Mouse (Mus musculus): Measurements from ENCODE around the gene Mpst.

Gene Mpst

DNA sequence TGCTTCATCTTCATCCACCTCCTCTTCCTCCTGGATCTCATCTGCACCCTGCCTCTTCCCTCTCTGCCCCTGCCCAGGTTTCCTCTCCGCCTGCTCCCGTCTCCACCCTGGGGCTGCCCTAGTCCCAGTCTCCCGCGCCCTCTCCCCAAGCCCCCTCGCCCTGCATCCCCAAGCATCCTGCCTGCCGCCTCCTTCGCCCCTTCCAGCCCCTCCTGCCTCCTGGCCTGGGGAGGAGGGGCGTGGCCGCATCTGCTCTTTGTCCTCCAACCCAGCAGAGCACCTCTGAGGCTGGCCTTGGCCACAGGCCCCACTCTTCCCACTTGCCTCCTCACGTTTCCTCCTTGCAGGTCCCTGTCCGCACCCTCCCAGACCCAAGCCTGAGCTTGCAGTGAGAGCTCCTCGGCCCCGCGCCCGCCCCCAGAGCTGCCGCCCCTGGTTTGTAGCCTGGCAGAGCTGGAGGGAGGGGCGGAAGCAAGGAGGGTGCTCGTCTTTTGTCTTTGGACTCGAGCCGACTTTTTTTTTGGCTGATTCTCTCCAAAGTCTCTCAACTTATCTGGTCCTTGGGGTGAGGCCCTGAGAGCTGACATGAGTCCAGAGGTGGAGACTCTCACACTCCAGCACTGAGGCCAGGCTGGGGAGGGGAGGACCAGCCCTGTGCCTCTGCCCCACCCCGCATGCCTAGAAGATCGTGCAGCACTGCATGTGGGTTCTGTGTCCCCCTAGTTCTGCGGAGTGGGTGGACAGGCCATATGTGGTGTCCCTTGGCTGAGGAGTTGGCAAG is 31.2 kb downstream of the Mpst start:
- peak; percentile 52 for DNase-seq (ENCODE audit: low spot score)

DNA sequence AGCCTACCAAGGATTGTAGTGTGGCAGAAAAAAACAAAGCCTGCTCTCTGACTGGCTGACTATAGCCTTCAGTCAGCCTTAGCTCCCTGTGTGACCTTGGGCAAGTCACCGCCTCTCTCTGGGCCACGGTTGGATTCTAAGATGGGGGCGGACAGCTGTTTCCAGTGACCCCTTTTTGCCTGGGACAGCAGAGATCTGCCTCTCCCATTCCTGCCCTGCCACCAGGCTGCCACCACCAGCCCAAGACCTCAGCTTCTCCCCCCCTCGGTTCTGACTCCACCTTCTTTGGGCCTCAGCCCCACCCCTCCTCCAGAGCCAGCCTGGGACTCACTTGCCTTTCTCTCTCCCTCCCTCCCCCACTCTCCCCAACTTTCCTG is 31.8 kb downstream of the Mpst start:
- DNase-seq (ENCODE audit: low spot score) = no peak

DNA sequence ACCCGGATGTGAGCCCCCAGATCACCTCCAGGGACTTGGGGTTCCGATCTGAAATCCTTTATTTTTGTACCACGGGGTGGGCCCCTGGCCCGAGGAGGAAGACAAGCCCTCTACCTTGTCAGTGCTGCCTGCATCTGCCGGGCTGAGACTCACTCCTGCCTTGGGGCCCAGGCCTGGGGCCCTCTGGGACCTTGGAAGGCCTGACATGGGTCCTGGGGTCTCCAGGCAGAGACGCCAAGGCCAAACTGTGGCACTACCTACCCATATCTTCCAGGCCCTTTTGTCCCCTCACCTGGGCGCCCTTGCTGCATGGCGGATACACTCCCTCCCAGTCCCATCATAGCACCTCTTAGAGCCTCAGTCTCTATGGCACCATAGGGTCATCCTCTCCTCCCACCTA is 32.3 kb downstream of the Mpst start:
- DNase-seq (ENCODE audit: low spot score) = no peak

DNA sequence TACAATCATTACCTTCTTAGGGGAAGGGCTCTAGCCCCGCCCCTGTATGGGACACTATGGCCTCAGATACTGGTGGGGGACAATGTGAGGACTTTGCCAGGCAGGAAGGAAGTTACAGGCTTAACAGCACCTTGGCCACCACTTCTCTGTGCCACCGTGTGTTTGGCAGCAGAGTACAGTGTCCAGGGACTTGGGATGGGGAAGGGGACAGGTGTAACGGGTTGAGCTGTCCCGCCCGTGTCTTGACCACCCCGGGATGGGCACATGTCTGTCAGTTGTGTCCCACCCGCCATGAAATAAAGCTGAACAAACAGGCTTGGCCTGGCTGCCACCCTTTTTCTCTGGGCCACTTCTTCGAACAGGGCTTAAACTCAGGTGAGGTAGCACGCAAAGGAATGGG is 32.8 kb downstream of the Mpst start:
- DNase-seq (ENCODE audit: low spot score) = no peak

DNA sequence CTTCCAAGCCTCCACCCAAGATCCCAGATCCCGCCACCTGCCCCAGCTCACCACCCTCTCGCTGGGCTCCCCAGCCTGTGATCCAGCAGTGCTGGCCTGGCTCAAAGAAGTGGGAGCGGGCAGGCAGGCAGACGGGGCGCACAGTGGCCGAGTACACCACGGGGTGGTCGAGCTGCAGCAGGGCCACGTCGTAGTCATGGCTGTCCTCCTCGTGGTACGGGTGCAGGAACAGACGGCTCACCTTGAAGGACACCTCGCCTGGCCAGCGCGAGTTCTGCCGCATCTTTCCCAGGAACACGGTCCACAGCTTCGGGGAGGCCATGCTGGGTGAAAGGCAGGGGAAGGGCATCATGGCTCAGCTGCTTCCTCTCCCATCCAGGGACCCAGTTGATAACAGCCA is 36.0 kb downstream of the Mpst start:
- DNase-seq (ENCODE audit: low spot score) = no peak

DNA sequence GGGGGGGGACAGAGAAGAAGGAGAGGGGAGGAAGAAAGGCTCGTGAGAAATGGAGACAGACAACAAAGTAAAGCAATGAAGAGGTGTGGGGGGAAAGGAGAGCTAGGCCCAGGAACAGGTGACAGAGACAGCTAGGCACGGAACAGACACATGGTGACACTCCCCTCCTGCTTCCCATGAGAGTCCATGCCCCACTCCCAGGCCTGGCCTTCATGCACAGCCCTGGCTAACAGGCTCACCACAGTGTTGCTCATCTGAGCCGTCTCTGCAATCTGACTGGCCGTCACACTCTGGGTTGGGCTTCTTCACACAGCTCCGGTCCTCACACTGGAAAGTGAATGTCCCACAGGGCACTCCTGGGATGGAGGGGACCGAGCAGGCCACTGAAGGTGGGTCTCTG is 37.6 kb downstream of the Mpst start:
- DNase-seq (ENCODE audit: low spot score) = no peak

DNA sequence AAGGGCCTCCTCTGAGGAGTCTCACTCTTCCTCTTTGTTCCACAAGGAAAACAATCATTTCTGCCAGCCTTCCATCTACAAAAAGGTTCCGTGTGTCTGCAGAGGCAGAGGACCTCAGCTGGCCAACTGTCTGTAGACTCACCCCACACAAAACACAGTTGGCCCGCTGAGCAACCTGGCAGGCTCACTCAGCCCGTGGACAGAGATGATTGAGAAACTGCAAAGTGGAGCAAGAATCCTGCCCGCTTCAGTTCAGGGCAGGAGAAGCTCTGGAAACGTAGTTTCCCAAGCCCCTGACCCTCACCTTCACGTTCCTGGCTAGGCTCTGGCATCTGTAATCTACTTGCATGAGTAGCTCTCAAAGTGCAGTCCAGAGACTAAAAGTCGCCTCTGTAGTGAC is 40.9 kb downstream of the Mpst start:
- no peak for DNase-seq (ENCODE audit: low spot score)

DNA sequence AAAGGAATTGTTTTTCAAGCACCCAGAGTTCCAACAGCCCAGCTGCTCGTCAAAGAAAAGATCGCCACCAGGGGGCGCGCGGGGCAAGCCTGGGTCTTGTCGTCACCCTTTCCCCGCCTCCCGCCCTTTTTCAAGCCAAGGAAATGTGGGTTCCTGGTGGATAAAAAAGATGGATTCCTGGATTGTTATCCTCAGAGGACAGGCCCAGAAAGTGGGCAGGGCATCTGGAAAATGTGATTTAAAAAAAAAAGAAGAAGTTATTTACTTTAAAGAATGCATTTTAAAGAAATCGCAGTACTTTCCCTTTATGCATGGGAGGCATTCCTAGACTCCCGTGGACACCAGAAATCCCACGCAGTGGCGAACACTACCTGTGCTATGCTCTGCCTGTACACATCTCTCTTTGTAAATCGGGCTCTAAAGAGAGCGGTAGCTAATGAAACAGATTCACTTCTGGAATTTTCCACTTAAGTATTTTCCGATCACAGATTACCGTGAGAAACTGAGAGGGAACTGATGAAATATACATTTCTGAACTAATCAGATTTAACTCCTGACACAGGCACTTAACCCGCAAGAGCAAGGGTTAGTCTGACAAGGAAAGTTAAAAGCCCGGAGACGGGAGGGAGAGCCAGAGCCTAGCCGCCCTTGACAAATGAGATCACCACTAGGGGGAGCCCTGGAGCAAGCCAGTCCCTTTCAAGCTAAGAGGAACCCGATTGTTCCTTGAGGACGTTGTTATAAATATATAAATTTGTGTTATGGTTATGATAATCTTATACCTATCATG is 41.7 kb downstream of the Mpst start:
- peak; percentile 96 for DNase-seq (ENCODE audit: low spot score)

DNA sequence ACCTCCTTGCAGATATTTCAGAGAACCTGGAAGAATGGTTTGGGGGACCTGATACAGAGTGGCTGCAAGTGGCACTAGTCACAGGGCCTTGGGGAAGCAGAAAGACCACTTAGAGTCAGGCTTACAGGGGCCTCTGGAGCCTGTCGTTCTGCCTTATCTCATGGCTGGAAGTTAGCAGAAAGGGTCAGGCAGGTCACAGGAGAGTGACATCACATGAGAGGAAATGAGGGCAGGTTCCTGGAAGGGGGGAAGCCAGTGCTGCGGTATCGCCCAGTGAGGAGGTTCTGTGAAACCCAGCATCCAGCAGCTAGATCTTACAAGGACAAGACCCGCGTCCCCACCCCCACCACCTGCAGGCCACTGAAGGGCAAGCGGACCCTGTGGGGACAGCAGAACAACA is 42.9 kb downstream of the Mpst start:
- no peak for DNase-seq (ENCODE audit: low spot score)

DNA sequence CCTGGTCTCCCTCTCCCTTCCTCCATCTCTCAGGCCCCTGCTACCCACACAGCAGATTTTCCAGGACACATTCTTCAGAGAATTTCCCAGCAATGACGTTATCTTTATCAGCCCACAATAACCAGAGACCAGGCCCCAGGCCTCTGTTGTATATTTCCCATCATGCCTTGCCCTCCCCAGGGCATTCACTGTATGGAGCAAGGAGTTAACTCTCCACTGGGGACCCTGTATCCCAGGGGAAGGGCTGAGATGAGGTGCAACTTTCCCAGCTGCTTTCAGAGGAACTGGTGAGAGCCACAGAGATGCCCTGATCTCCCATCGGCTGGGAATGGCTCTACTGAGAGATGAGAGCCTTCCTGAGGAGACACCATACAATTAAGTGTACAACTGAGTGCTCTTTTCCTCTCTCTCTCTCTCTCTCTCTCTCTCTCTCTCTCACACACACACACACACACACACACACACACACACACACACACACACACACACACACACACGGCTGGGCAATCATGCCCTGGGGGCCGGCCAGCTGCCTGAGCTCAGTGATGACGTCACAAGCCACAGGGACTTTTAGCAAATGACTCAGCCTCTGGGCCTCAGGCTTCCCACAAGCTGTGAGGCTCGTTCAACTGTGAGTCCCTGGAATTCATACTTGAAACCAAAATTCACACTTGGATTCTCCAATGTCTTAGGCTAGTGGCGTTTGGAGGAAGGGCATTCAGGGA is 43.6 kb downstream of the Mpst start:
- DNase-seq (ENCODE audit: low spot score) = no peak

DNA sequence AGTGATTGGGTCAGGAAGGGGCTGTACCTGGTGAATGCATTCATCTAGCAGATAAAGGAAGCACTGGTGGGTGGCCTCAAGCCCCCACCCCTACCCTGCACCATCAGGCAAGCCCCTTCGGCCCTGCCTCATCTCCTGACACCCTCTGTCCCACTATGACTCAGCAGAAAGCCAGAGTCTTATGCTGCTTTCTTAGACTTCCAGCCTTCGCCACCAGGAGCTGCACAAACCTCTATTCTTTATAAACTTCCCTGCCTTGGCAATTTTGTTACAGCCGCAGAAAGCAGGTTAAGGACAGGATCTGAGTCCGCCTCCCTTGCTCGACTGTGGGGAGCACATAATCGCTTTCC is 44.2 kb downstream of the Mpst start:
- no peak for DNase-seq (ENCODE audit: low spot score)

DNA sequence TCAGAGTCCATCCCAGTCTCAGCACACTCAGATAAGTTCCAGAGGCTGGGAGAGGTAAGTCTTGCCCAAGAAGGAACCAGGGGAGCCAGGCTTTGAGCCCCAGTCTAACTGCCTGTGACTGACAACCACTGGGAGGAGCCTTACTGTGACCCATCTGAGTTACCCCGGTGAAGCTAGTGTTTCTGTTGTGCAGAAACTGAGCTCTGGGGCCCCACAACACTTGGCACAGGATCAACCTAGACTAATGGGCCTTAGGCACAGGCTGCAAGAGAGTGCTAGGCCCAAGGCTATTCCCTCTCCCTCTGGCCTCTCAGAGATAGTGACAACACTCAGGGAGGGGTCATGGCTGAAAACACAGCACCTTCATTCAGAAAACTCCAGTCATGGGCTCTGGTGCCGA is 45.0 kb downstream of the Mpst start:
- DNase-seq (ENCODE audit: low spot score) = no peak

DNA sequence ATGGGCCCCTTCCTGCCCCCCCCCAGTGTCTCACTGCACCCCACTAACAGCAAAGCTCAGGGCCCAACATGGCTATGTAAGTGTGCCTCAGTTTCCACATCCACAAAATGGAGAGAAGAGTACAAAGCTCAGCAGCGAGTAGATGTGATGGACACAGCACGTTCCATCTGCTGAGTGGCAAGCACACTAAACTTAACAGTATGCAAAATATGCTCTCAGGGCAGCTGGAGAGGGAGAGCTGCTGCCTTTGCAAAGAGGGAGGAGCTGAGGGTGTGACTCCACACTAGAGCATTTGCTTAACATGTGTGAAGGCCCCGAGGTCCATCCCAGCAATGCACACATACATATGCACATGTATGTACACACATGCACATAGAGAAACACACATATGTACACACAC is 46.7 kb downstream of the Mpst start:
- no peak for DNase-seq (ENCODE audit: low spot score)

DNA sequence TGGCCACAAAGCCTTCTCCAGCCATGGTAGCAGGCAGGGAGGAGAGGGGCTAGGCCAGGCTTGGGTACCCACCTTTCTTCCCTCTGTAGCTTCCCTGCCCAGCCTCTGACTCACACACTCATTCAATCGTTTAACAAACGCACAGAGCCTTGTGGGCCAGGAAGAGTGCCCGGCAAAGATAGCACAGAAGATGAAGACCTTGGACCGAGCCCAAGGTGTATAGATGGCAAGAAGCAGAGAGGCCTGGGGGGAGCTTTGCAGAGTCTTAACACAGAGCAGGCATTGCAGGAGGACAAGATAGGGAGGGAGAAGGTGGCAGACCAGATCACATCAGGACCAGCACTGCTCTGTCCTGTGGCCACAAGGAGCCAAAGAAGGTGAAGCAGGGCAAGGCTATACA is 49.0 kb downstream of the Mpst start:
- DNase-seq (ENCODE audit: low spot score) = no peak

DNA sequence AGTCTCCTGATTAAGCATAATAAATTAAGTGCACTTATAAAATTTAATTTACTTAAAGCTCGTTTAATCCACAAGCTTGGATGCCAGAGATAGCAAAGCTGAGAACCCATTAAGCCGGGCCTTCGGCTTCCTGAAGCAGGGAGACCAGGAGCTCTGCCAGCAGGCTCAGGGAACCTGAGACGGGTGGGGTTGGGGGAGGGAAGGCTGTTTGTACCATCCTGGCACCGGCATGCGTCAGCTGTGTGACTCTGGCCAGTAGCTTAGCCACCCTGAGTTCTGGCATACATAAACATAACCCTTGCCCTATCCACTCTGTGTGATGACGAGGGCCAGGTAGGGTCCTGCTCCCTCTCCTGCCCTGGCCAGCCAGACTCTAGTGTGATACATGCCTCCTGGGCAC is 49.8 kb downstream of the Mpst start:
- no peak for DNase-seq (ENCODE audit: low spot score)

DNA sequence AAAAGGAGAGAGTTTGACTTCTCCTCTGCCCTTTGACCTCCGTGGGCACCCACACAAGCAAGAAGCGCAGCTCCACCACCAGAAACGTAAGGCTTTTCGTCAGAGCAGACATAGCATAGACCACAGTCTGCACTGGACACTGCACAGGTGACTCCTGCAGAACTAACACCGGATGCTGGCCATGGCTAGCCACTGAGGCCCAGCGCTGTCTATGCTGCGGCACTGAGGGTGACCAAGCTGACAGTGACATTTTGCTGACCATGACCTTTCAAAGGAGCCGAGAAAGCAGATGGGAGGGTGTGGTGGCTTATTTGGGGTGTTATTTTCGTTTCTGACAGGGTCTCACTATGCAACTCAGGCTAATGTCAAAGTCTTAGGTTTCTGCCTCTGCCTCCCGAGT is 51.0 kb downstream of the Mpst start:
- no peak for DNase-seq (ENCODE audit: low spot score)

DNA sequence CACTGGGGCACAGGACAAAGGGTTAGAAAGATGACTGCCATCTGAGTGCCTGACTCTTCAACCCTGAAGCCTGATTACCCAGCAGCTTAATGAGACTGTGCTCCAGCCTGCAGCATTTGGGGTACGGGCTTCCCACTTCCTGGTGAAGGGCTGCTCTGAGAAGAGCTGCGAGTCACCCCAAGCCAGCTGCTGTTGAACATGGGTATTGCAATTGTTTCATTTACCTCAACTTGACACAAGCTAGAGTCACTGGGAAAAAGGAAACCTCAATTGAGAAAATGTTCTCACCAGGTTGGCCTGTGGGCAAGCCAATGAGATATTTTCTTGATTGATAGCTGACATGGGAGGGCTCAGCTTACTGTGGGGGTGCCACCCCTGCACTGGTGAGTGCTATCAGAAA is 56.8 kb downstream of the Mpst start:
- DNase-seq (ENCODE audit: low spot score) = no peak
